Mouse (Mus musculus) G1E (cell line): Measurements from ENCODE around the gene Olig2.

Source experiments
- CTCF ChIP-seq: IDR thresholded peaks from 2 replicates; pipeline ENCODE4 v1.5.1; 2012; ENCODE audit warnings: low read depth, low read length, inconsistent platforms, mixed read lengths
- GATA1 ChIP-seq: IDR thresholded peaks from 2 replicates; pipeline ENCODE4 v1.6.1; 2012; ENCODE audit warnings: borderline replicate concordance, low read length, inconsistent platforms, mixed read lengths
- GATA2 ChIP-seq: IDR thresholded peaks from 2 replicates; pipeline ENCODE4 v1.6.1; 2012; ENCODE audit warnings: low read depth, low read length, inconsistent platforms, borderline replicate concordance
- POLR2AphosphoS5 ChIP-seq: IDR thresholded peaks from 2 replicates; pipeline ENCODE4 v1.6.1; 2012; ENCODE audit warnings: low read depth, low read length, inconsistent platforms; ENCODE audit not compliant: insufficient replicate concordance

- TF ChIP-seq GATA1 (no peak), GATA2 (no peak), POLR2AphosphoS5 (no peak), CTCF (no peak)
These were observed 34.0 kb upstream of the Olig2 start for GRCm38 (mm10) chr16:91191233-91191632.
